ENCODE assay signal across 18 mouse cellular contexts in the genomic region with DNA sequence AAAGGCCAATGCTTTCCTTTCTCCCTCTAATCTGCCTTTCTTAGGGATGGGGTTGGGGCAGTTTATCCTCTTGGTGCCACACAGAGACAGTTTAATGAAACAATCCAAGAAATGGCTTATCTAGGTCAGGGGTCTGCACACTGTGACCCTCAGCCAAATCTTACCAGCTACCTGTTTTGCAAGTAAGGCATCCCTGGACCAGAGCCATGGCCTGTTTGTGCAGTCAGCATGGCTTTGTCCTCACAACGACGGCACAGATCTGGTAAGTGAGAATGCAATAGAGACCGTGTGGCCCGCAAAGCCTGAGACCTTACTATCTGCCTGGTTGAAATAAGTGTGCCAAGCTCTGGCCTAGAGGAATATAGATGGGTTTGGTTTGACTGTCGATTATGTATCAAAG. TPM values are rescaled to one million over a fixed set of nuclear protein-coding genes. Genes with fewer than 3 reads are reported as not detected.
A peak's percentile ranks its signal among the peaks of the same experiment; 100 is the strongest.
DNase-seq lines count a peak whose midpoint lies in the region; ATAC-seq lines count a peak whose summit lies in the region.
"Had no signal": no experiment of that assay in that cellular context is flagged by ENCODE, and none has a peak within 500 bp of the region (broad histone marks: within the 10 kb centered on the region; RNA-seq: fewer than 3 reads in every experiment).

No protein-coding gene starts in this region.

- WGBS in forebrain, embryonic 15.5 days = 85% methylated on average over 5 of the region's 5 CpGs

- ATAC-seq in forebrain, embryonic 15.5 days (replicated peaks) = no peak
- ATAC-seq: forebrain, embryonic 14.5 days; forebrain, postnatal 0 days had no signal

- H3K4me1 ChIP-seq in forebrain, embryonic 15.5 days = 0 out of 2 replicates have a peak, but pooled peaks cover 6% of the 10 kb centered on the region
- H3K4me1 ChIP-seq: embryonic facial prominence, embryonic 13.5 days; embryonic facial prominence, embryonic 15.5 days had no signal

- no peak overlapping the region for H3K9ac ChIP-seq in forebrain, embryonic 15.5 days (replicated peaks)
- H3K9ac ChIP-seq: embryonic facial prominence, embryonic 13.5 days; embryonic facial prominence, embryonic 15.5 days; forebrain, embryonic 12.5 days; forebrain, postnatal 0 days had no signal

- H3K4me2 ChIP-seq in forebrain, embryonic 15.5 days (replicated peaks) = no peak overlapping the region
- H3K4me2 ChIP-seq: embryonic facial prominence, embryonic 13.5 days; embryonic facial prominence, embryonic 15.5 days; forebrain, embryonic 12.5 days had no signal

- peak; percentile 70 to 74 for DNase-seq in cerebellum, postnatal 10 days
- DNase-seq in cerebellum, postnatal 4 days (ENCODE audit: low spot score in 2 of 2) = no peak
- DNase-seq in left cerebral cortex, postnatal 4 days = peak; percentile 35
- DNase-seq in left cerebral cortex, adult 9 months (ENCODE audit: low spot score in 2 of 2) = no peak
- DNase-seq: adrenal gland, adult 2 months; adrenal gland, postnatal 10 days; adrenal gland, postnatal 25 days; cerebellum, adult 11 months; cerebellum, adult 8-10 months; embryo, embryonic 11 days; forebrain, postnatal 0 days had no signal

- no peak overlapping the region for H3K27ac ChIP-seq in forebrain, embryonic 15.5 days (replicated peaks)
- H3K27ac ChIP-seq: embryonic facial prominence, embryonic 13.5 days; embryonic facial prominence, embryonic 15.5 days; forebrain, embryonic 10.5 days; forebrain, embryonic 12.5 days had no signal

- H3K4me3 ChIP-seq in forebrain, embryonic 15.5 days = no peak overlapping the region
- H3K4me3 ChIP-seq: embryonic facial prominence, embryonic 13.5 days; embryonic facial prominence, embryonic 15.5 days; erythroblast, embryonic 14.5 days; forebrain, embryonic 10.5 days; forebrain, embryonic 12.5 days had no signal

- no peaks in the 10 kb centered on the region for H3K36me3 ChIP-seq in forebrain, embryonic 15.5 days
- H3K36me3 ChIP-seq: embryonic facial prominence, embryonic 13.5 days; embryonic facial prominence, embryonic 15.5 days; forebrain, embryonic 10.5 days; forebrain, embryonic 12.5 days had no signal

- no peaks in the 10 kb centered on the region for H3K27me3 ChIP-seq in forebrain, embryonic 15.5 days
- H3K27me3 ChIP-seq: embryonic facial prominence, embryonic 13.5 days; embryonic facial prominence, embryonic 15.5 days had no signal

- H3K9me3 ChIP-seq in forebrain, embryonic 15.5 days = no peaks in the 10 kb centered on the region
- H3K9me3 ChIP-seq: embryonic facial prominence, embryonic 13.5 days; embryonic facial prominence, embryonic 15.5 days; forebrain, embryonic 10.5 days; forebrain, embryonic 12.5 days had no signal

- intact Hi-C loops in left cerebral cortex, postnatal 4 days (cut with DNase I) = no loop called here

RNA-seq across cellular contexts. Expression of gene Slco3a1, which starts 36.3 kb away (rescaled TPM):
- total RNA-seq in left cerebral cortex, postnatal 4 days (2021) = 10 to 100 TPM; 75.0 to 77.0 TPM
- polyA plus RNA-seq in forebrain, embryonic 15.5 days (2015; fragmentation: Nextera tagmentation; extraction: Ambion mirVana) = 20.7 and 21.1 TPM in 2 replicates

Comparison
In these comparisons a context has a peak if more than half of its experiments do, and no peak if none do; other contexts are left out.
1. DNase-seq: peak in cerebellum, postnatal 10 days (2 of 2) and left cerebral cortex, postnatal 4 days (single experiment); none in cerebellum, postnatal 4 days (0 of 2) and left cerebral cortex, adult 9 months (0 of 2).